Mouse (Mus musculus): Measurements from ENCODE around the gene Rnf187. TPM values are rescaled to one million over a fixed set of nuclear protein-coding genes. Genes with fewer than 3 reads are reported as not detected.
A peak's percentile ranks its signal among the peaks of the same experiment; 100 is the strongest.

Gene Rnf187
- polyA plus RNA-seq, 1 experiment from 2014 or later, result 275 TPM

DNA sequence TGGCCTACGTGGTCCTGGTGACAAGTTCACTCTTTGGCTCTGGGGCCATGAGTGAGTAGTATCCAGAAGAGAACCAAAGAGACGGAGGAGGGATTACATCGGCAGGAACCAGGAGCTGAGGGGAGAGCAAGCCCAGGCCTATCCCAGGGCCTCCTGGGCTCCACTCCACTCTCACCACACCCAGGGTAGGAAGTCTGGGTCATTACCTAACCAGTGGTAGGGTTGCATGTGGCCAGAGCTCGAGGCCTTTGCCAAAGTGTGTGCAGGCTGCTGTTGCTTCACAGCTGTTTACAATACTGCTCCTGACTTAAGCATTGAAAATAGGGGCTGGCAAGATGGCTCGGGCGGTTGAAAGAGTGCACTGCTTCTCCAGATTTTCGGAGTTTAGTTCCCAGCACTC lies 40.9 kb upstream of the Rnf187 start:
- peak overlapping the region; percentile 95; the same call in 1 of the 2 replicates for H3K4me2 ChIP-seq (ENCODE audit: low read depth, severe bottlenecking)
- no peaks in the 10 kb centered on the region for H3K27me3 ChIP-seq (ENCODE audit: control insufficient read depth, insufficient read depth, low read length)
- H3K4me3 ChIP-seq (ENCODE audit: low read depth, low read length), result no peak overlapping the region; the same call in 1 of the 2 replicates
- WGBS, result 84% methylated on average over 7 of the region's 7 CpGs
- no peak for ATAC-seq (ENCODE audit: insufficient number of reproducible peaks, low FRiP score, low TSS enrichment, low read depth)
- H3K36me3 ChIP-seq (ENCODE audit: control insufficient read depth, insufficient read depth, low read length), result peaks cover 6% of the 10 kb centered on the region
- no peak overlapping the region for H3K27ac ChIP-seq (replicated peaks; ENCODE audit: low read depth, low read length)
- H3K9ac ChIP-seq (ENCODE audit: low read length), result peak overlapping the region; percentile 27; the same call in 1 of the 2 replicates
- H3K9me3 ChIP-seq (ENCODE audit: control insufficient read depth, low read length), result no peaks in the 10 kb centered on the region
- no peak for DNase-seq (ENCODE audit: low spot score)
- H3K4me1 ChIP-seq (ENCODE audit: control insufficient read depth, insufficient read depth, low read length), result peaks cover 16% of the 10 kb centered on the region

DNA sequence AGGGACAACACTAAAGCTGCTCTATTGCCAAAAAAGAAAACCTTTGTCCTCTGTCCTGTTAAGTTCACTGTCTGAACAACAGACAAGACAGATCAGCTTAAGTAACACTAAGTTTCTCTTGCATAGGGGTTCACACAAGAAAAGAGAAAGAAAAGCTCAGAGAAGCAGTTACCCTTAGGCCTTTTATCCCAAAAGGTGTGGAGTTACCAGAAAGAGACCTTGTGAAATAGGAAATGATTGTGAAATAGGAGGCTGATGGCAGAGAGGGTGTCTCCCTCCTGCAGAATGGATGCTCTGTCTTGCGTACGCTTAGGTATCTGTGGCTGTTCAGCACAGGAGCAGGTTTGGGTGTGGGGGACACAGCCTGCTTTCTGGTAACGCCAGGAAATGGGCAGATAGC lies 40.5 kb upstream of the Rnf187 start:
- no peaks in the 10 kb centered on the region for H3K9me3 ChIP-seq (ENCODE audit: control insufficient read depth, low read length)
- 83% methylated on average over 3 of the region's 3 CpGs for WGBS
- no peaks in the 10 kb centered on the region for H3K27me3 ChIP-seq (ENCODE audit: control insufficient read depth, insufficient read depth, low read length)
- peak overlapping the region; percentile 95 for H3K4me2 ChIP-seq (ENCODE audit: low read depth, severe bottlenecking)
- ATAC-seq (ENCODE audit: insufficient number of reproducible peaks, low FRiP score, low TSS enrichment, low read depth) (no peak), DNase-seq (ENCODE audit: low spot score) (no peak)
- peak overlapping the region; percentile 99; the same call in 1 of the 2 replicates for H3K4me3 ChIP-seq (ENCODE audit: low read depth, low read length)
- H3K9ac ChIP-seq (ENCODE audit: low read length), result peak overlapping the region; percentile 27; the same call in 1 of the 2 replicates
- peaks cover 6% of the 10 kb centered on the region for H3K36me3 ChIP-seq (ENCODE audit: control insufficient read depth, insufficient read depth, low read length)
- H3K27ac ChIP-seq (replicated peaks; ENCODE audit: low read depth, low read length), result no peak overlapping the region
- H3K4me1 ChIP-seq (ENCODE audit: control insufficient read depth, insufficient read depth, low read length), result peaks cover 16% of the 10 kb centered on the region

DNA sequence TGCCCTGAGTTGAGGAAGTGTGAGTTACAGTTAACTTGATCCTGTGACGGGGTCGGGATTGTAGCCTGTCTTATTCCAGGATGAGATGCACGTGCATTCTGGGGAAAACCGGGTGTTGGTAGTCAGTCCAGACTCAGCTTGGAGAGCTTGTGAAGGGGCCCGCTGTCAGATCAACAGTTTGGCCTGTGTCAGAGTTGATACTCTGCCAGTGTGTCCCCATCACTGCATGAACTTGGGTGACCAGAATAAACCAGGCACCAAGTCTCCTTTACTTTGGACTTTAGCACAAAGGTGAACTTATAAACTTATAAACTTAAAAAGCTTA lies 40.0 kb upstream of the Rnf187 start:
- H3K27me3 ChIP-seq (ENCODE audit: control insufficient read depth, insufficient read depth, low read length), result no peaks in the 10 kb centered on the region
- 3% methylated on average over 5 of the region's 5 CpGs for WGBS
- peak overlapping the region; percentile 99 for H3K4me3 ChIP-seq (ENCODE audit: low read depth, low read length)
- ATAC-seq (ENCODE audit: insufficient number of reproducible peaks, low FRiP score, low TSS enrichment, low read depth) (no peak), DNase-seq (ENCODE audit: low spot score) (no peak)
- peak overlapping the region; percentile 95 for H3K4me2 ChIP-seq (ENCODE audit: low read depth, severe bottlenecking)
- no peaks in the 10 kb centered on the region for H3K9me3 ChIP-seq (ENCODE audit: control insufficient read depth, low read length)
- H3K9ac ChIP-seq (ENCODE audit: low read length), result peak overlapping the region; percentile 90
- peaks cover 16% of the 10 kb centered on the region for H3K4me1 ChIP-seq (ENCODE audit: control insufficient read depth, insufficient read depth, low read length)
- H3K36me3 ChIP-seq (ENCODE audit: control insufficient read depth, insufficient read depth, low read length), result peaks cover 6% of the 10 kb centered on the region; the same call in 1 of the 2 replicates
- no peak overlapping the region; the same call in 1 of the 2 replicates for H3K27ac ChIP-seq (replicated peaks; ENCODE audit: low read depth, low read length)

DNA sequence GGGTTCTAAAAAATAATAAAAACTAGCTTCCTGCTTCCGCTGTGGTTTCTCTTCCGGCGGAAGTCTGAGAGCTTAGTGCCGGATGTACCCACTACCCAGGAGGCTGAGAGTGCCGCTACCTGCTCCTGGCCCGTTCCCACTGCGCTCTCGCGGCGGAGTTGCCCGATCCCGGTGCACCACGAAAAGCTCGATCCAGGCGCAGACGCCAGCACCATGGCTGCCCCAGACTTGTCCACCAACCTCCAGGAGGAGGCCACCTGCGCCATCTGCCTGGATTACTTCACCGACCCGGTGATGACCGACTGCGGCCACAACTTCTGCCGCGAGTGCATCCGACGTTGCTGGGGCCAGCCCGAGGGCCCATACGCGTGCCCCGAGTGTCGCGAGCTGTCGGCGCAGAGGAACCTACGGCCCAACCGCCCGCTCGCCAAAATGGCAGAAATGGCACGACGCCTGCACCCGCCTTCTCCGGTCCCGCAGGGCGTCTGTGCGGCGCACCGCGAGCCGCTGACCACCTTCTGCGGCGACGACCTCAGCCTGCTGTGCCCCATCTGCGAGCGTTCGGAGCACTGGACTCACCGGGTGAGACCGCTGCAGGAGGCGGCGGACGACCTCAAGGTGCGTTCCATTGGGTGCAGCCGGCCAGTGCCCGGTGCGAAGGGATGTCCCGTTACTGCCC lies 39.5 kb upstream of the Rnf187 start, which contains the start of gene Trim11:
Trim11 (plus strand) TSS at position 67 of the 679 bp plus-strand sequence.
- H3K4me3 ChIP-seq (ENCODE audit: low read depth, low read length), result peak within 1 kb of the TSS; percentile 99
- H3K9ac ChIP-seq (ENCODE audit: low read length), result peak within 1 kb of the TSS; percentile 90
- peak within 1 kb of the TSS; percentile 59 for H3K27ac ChIP-seq (replicated peaks; ENCODE audit: low read depth, low read length)
- H3K4me1 ChIP-seq (ENCODE audit: control insufficient read depth, insufficient read depth, low read length), result peaks cover 16% of the 10 kb centered on the region
- H3K27me3 ChIP-seq (ENCODE audit: control insufficient read depth, insufficient read depth, low read length), result no peaks in the 10 kb centered on the region
- DNase-seq (ENCODE audit: low spot score) (peak; percentile 83), ATAC-seq (ENCODE audit: insufficient number of reproducible peaks, low FRiP score, low TSS enrichment, low read depth) (peak; percentile 67)
- H3K4me2 ChIP-seq (ENCODE audit: low read depth, severe bottlenecking), result peak within 1 kb of the TSS; percentile 95
- H3K9me3 ChIP-seq (ENCODE audit: control insufficient read depth, low read length), result no peaks in the 10 kb centered on the region
- WGBS, result under 1% methylated on average over 64 of the region's 64 CpGs
- H3K36me3 ChIP-seq (ENCODE audit: control insufficient read depth, insufficient read depth, low read length), result peaks cover 6% of the 10 kb centered on the region; the same call in 1 of the 2 replicates

DNA sequence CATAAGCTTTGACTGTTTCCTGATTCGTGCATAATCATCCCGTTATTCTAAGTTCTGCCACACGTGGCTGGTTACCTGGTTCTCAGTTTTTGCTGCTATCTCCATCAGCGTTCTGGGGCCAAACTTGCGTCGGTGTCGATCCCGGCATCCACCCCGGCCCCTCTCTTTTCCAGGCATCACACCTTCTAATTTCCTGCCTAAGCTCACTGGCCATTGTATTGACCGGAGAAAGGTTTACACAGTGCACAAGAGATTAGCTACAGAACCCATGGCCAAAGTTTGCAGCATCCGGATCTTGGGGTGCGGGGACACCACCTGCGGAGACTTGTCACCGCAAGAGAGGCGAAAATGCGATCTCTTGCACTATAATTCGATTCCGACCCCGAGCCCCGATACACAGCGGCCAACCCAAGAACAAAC lies 38.9 kb upstream of the Rnf187 start:
- Histone ChIP-seq H3K9ac (ENCODE audit: low read length) (peak overlapping the region; percentile 90), H3K4me2 (ENCODE audit: low read depth, severe bottlenecking) (peak overlapping the region; percentile 95), H3K27ac (replicated peaks; ENCODE audit: low read depth, low read length) (peak overlapping the region; percentile 59), H3K4me1 (ENCODE audit: control insufficient read depth, insufficient read depth, low read length) (peaks cover 16% of the 10 kb centered on the region), H3K9me3 (ENCODE audit: control insufficient read depth, low read length) (no peaks in the 10 kb centered on the region), H3K36me3 (ENCODE audit: control insufficient read depth, insufficient read depth, low read length) (peaks cover 6% of the 10 kb centered on the region; the same call in 1 of the 2 replicates), H3K4me3 (ENCODE audit: low read depth, low read length) (peak overlapping the region; percentile 99), H3K27me3 (ENCODE audit: control insufficient read depth, insufficient read depth, low read length) (no peaks in the 10 kb centered on the region)
- DNase-seq (ENCODE audit: low spot score) (no peak), ATAC-seq (ENCODE audit: insufficient number of reproducible peaks, low FRiP score, low TSS enrichment, low read depth) (no peak)
- under 1% methylated on average over 21 of the region's 21 CpGs for WGBS

DNA sequence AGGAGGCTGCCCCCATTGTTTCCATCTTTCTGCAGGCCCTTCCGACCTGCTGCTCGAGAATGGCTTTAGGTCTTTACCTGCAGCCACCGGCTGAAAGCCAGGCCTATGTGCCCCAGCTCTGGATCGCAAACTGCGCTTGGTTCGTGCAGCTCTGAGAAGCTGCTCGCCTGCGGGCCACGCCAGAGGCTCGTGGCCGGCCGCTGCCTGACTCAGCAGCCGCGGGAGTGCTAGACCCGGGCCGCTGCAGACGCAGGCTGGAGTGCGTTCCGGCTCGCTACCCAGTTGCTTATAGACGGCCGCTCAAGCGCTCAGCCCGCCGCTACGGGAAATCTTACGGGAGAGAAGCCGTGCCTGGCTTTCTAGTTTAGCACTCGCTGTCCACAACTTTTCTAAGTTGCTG lies 38.4 kb upstream of the Rnf187 start:
- H3K27me3 ChIP-seq (ENCODE audit: control insufficient read depth, insufficient read depth, low read length), result no peaks in the 10 kb centered on the region
- peaks cover 16% of the 10 kb centered on the region for H3K4me1 ChIP-seq (ENCODE audit: control insufficient read depth, insufficient read depth, low read length)
- H3K27ac ChIP-seq (replicated peaks; ENCODE audit: low read depth, low read length), result peak overlapping the region; percentile 59
- ATAC-seq (ENCODE audit: insufficient number of reproducible peaks, low FRiP score, low TSS enrichment, low read depth) (no peak), DNase-seq (ENCODE audit: low spot score) (peak; percentile 53)
- under 1% methylated on average over 29 of the region's 29 CpGs for WGBS
- H3K4me3 ChIP-seq (ENCODE audit: low read depth, low read length), result peak overlapping the region; percentile 99
- peaks cover 3% of the 10 kb centered on the region; the same call in 1 of the 2 replicates for H3K36me3 ChIP-seq (ENCODE audit: control insufficient read depth, insufficient read depth, low read length)
- peak overlapping the region; percentile 90 for H3K9ac ChIP-seq (ENCODE audit: low read length)
- peak overlapping the region; percentile 95 for H3K4me2 ChIP-seq (ENCODE audit: low read depth, severe bottlenecking)
- no peaks in the 10 kb centered on the region for H3K9me3 ChIP-seq (ENCODE audit: control insufficient read depth, low read length)

DNA sequence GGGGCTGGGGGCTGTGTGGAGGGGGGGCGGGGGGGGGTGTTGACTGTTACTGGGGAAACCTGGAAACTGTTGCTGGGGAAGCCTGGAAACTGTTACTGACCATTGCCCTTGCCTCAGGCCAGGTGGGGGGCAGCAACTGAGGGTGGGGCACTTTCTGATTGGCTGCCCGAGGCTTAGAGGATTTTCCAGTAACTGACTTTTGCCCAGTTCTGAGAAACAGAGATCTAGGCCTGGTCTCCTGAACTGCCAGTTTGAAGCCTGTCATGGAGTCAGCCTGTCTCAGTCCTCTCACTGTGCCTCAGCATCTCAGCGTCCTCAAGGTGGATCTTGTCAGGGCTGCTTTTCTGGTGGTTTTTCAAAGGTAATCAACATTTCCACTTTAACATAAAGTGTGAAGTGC lies 35.7 kb upstream of the Rnf187 start:
- peaks cover 7% of the 10 kb centered on the region for H3K4me1 ChIP-seq (ENCODE audit: control insufficient read depth, insufficient read depth, low read length)
- WGBS, result 78% methylated on average over 3 of the region's 3 CpGs
- H3K9me3 ChIP-seq (ENCODE audit: control insufficient read depth, low read length), result no peaks in the 10 kb centered on the region
- no peak for DNase-seq (ENCODE audit: low spot score)
- no peak overlapping the region for H3K27ac ChIP-seq (replicated peaks; ENCODE audit: low read depth, low read length)
- no peak overlapping the region for H3K4me3 ChIP-seq (ENCODE audit: low read depth, low read length)
- H3K9ac ChIP-seq (ENCODE audit: low read length), result no peak overlapping the region
- H3K27me3 ChIP-seq (ENCODE audit: control insufficient read depth, insufficient read depth, low read length), result no peaks in the 10 kb centered on the region
- no peak overlapping the region for H3K4me2 ChIP-seq (ENCODE audit: low read depth, severe bottlenecking)
- H3K36me3 ChIP-seq (ENCODE audit: control insufficient read depth, insufficient read depth, low read length), result no peaks in the 10 kb centered on the region; the same call in 1 of the 2 replicates
- no peak for ATAC-seq (ENCODE audit: insufficient number of reproducible peaks, low FRiP score, low TSS enrichment, low read depth)

DNA sequence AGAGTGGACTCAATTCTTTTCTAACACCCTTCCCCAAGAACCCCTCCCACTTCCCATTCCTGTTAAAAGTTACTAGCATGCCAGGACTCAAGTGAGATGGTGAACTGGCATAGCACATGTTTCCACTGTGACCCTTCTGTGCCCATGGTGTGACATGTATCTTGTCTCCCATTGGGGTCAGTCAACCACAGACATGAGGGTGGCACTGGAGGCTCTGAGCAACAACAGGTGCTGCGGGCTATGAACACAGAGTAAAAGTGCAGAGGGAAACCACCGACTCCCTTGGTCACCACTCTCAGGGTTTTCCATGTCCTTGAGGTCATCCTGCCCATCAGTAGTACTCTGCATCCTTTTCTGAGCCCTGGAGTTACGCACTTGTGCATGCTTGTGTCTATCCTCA lies 33.1 kb upstream of the Rnf187 start:
- H3K27me3 ChIP-seq (ENCODE audit: control insufficient read depth, insufficient read depth, low read length), result no peaks in the 10 kb centered on the region
- H3K4me1 ChIP-seq (ENCODE audit: control insufficient read depth, insufficient read depth, low read length), result no peaks in the 10 kb centered on the region
- no peaks in the 10 kb centered on the region; the same call in 1 of the 2 replicates for H3K36me3 ChIP-seq (ENCODE audit: control insufficient read depth, insufficient read depth, low read length)
- no peak overlapping the region for H3K27ac ChIP-seq (replicated peaks; ENCODE audit: low read depth, low read length)
- H3K9me3 ChIP-seq (ENCODE audit: control insufficient read depth, low read length), result no peaks in the 10 kb centered on the region
- H3K4me3 ChIP-seq (ENCODE audit: low read depth, low read length), result no peak overlapping the region
- no peak overlapping the region for H3K9ac ChIP-seq (ENCODE audit: low read length)
- DNase-seq (ENCODE audit: low spot score) (no peak), ATAC-seq (ENCODE audit: insufficient number of reproducible peaks, low FRiP score, low TSS enrichment, low read depth) (no peak)
- whole genome bisulfite sequencing, result 95% methylated on average over 3 of the region's 3 CpGs
- H3K4me2 ChIP-seq (ENCODE audit: low read depth, severe bottlenecking), result no peak overlapping the region
